Mouse (Mus musculus): ENCODE measurements around the gene Kbtbd13. TPM values are rescaled to one million over a fixed set of nuclear protein-coding genes. Genes with fewer than 3 reads are reported as not detected.

The Kbtbd13 gene
- polyA plus RNA-seq (2012; fragmentation: generic; extraction: Trizol) = under 1 TPM in 1 of 2 experiments, not detected in 1; 0.02 TPM

DNA sequence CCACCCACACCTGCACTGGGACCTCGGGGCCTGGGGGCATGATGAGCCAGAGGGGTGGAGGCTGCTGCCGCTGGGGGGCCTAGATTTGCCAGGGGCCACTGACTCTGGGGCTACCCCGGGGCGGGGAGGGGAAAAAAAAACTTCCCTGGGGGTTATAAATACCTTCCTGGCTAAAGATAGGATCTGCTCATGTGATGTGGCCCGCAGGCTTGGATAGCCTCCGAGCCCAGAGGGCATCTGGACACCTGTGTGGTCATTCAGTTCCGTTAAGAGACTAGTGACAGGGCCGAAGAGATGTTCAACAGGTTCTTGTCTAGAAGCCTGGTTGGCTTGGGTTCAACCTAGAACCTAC lies at the start of gene Kbtbd13:
Gene Kbtbd13 (minus strand): TSS at position 40 of the 352 bp plus-strand sequence.

DNA sequence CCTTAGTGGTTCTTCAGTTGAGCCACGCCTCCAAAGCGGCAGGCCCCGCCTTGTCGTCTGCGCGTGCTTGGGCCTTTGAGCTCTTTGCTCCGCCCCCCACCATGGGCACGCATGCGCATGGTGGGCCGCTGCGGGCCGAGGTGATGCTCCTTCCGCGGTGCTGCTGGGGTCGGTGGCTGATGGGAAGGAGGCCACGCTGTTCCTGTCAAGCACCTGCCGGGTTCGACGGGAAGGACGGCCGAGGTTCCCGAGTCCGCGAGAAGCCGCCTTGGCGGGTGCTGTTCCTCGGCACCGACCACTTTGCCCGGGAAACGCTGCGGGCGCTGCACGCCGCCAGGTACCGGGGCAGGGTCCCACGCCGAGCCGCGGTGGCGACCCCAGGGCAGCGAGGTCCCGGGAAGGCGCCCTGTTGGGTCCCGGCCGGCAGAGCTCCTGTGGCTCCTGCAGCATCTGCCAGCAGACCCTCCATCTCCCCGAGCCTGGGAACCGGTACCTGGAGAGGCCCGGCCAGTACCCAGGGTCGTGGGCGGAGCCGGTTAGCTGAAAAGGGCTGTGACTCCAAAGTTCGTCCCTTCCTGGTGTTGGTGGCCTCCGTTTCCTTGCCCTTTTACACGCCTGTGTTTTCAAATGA lies 44.3 kb upstream of the Kbtbd13 start, which contains the start of gene Mtfmt:
Gene Mtfmt (plus strand): TSS at position 112 of the 631 bp plus-strand sequence.

DNA sequence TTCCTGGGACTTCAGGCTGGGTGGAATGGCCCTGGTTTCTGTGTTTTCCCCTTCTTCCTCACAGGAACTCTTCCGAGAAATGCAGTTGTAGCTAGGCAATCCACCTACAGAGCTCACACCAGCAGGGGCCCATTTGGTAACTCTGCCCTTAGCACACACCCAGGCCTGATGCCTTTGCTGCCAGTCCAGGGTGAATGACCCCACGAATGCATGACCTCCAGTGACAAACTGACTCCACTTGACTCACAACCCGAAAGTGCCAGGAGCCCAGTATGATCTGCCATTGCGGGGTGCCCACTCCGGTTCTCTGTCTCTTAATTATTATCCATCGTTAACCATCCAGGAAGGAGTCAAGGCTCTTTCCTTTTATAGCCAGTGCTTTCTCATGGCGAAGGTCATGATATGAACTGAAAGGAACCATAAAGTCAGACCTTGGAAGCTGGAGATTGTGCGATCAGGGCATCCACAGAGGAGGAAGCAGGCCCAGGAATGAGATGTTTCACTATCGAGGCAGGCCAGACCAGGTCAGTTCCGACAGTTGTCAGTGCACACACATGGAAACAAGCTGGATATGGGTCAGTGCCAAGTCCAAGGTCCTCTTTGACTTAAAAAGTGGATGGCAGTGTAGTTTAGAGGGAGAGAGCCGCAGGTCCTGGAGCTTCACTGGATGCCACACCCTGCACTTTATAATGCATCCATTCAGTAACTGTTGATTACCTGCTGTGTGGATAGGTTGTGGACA lies 31.5 kb upstream of the Kbtbd13 start, which contains the start of gene Slc51b:
Gene Slc51b (minus strand): TSS at position 196 of the 742 bp plus-strand sequence.

DNA sequence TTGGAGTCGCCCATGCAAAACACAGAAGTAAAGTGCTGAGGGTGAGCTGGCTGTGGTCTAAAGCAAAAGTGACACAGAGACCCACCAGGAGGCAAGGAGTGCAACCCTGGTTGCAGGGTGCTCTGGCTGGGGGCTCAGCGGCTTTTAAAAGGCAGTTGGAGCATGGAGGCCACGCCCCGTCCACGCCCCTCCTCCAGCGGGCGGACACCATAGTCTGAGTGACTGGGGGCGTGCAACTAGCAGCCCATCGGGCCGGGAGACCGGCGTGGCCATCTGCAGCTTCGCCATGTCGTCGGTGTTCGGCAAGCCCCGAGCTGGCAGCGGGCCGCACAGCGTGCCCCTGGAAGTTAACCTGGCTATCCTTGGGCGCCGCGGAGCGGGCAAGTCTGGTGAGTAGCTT lies 6.8 kb upstream of the Kbtbd13 start, which contains the start of gene Rasl12:
Gene Rasl12 (plus strand): TSS at position 228 of the 400 bp plus-strand sequence.

DNA sequence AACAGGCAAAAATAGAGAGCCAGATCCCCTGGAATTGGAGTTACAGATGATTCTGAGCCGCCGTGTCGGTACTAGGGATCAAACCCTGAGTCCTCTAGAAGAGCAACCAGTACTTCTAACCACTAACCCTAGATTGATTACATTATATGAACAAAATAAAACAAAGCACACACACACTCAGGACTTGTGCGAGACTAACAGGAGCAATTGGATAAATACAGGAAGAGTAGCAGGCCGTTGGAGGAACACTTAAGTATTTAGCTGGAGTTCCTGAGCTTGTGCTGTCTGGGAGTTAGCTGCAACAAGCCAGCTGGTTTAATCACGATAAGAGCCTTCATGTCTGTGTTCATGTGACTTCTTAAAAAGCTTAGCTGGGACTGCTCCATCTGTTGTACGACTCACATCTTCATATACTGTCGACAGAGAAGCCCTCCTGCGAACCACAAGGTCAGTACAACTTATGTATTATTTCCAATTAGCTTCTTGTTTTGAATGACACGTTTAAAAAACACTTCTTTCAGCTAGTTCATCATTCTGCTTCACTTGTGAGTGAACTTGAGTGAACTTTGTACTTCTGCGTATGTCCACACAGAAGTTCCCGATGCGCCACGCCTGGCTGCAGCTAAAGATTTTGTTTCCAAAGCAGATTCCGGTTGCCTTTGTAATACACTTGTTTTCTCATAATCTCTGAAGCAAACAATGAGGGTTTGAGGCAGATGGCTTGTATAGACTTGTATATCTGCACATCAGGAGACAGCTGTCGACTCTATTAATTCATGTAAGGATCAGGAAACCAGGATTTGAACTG lies 30.6 kb downstream of the Kbtbd13 start, which contains the start of gene Ubap1l:
Gene Ubap1l (plus strand): TSS at position 401 of the 808 bp plus-strand sequence.

DNA sequence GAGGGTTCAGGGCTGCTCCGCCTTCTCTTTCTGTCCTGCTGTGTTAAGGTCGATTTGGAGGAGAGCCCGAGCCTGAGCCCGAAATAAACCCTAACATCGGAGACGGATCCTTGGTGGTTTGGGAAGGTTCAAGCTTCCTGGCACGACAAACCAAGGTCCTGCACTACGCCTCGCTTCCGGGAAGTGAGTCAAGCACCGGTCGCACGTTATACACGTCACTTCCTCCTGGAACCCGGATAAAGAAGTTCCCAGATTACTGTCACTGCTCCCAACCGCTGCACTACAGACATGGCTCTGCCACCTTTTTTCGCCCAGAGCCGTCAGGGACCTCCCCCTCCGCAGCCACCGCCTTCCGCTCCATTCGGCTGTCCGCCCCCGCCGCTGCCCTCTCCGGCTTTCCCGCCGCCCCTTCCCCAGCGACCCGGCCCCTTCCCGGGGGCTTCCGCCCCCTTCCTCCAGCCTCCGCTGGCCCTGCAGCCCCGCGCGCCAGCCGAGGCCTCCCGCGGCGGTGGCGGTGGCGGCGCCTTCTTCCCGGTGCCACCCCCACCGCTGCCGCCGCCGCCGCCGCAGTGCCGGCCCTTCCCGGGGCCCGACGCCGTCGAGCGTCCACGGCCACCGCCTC lies 45.5 kb downstream of the Kbtbd13 start, which contains the start of gene Pdcd7:
Gene Pdcd7 (plus strand): TSS at position 251 of the 622 bp plus-strand sequence.

Other genes with a start within 250 kb of the Kbtbd13 start
- gene Parp16, start 196.3 kb downstream of the Kbtbd13 start, polyA plus RNA-seq (2012; fragmentation: generic; extraction: Trizol) = 1 to 10 TPM; 1.2 to 5.0 TPM
- gene Cilp, start 126.5 kb downstream of the Kbtbd13 start, polyA plus RNA-seq (2012; fragmentation: generic; extraction: Trizol) = under 1 TPM in 1 of 2 experiments, not detected in 1; 0.04 TPM
- gene Clpx, start 97.4 kb downstream of the Kbtbd13 start, polyA plus RNA-seq (2012; fragmentation: generic; extraction: Trizol) = 1 to 10 TPM in 1 of 2 experiments, under 1 TPM in 1; 0.75 to 9.3 TPM
- 1 to 10 TPM; 4.0 to 8.4 TPM for gene Pdcd7, start 45.5 kb downstream of the Kbtbd13 start, polyA plus RNA-seq (2012; fragmentation: generic; extraction: Trizol)
- under 1 TPM in 1 of 2 experiments, not detected in 1; 0.06 TPM for gene Ubap1l, start 30.6 kb downstream of the Kbtbd13 start, polyA plus RNA-seq (2012; fragmentation: generic; extraction: Trizol)
- under 1 TPM in 1 of 2 experiments, not detected in 1; 0.02 TPM for gene Rasl12, start 6.9 kb upstream of the Kbtbd13 start, polyA plus RNA-seq (2012; fragmentation: generic; extraction: Trizol)
- gene Slc51b, start 31.3 kb upstream of the Kbtbd13 start, polyA plus RNA-seq (2012; fragmentation: generic; extraction: Trizol) = under 1 TPM in 1 of 2 experiments, not detected in 1; 0.07 TPM
- gene Mtfmt, start 44.1 kb upstream of the Kbtbd13 start, polyA plus RNA-seq (2012; fragmentation: generic; extraction: Trizol) = 1 to 10 TPM; 1.9 to 8.1 TPM
- 10 to 100 TPM; 42.6 to 49.8 TPM for gene Spg21, start 69.3 kb upstream of the Kbtbd13 start, polyA plus RNA-seq (2012; fragmentation: generic; extraction: Trizol)
- not detected for gene Ankdd1a, start 128.5 kb upstream of the Kbtbd13 start, polyA plus RNA-seq (2012; fragmentation: generic; extraction: Trizol)
- gene Plekho2, start 188.4 kb upstream of the Kbtbd13 start, polyA plus RNA-seq (2012; fragmentation: generic; extraction: Trizol) = 10 to 100 TPM; 14.8 to 24.0 TPM
- 10 to 100 TPM in 1 of 2 experiments, 1 to 10 TPM in 1; 1.4 to 13.3 TPM for gene Pif1, start 195.5 kb upstream of the Kbtbd13 start, polyA plus RNA-seq (2012; fragmentation: generic; extraction: Trizol)
- 1 to 10 TPM; 3.2 to 5.3 TPM for gene Rbpms2, start 238.0 kb upstream of the Kbtbd13 start, polyA plus RNA-seq (2012; fragmentation: generic; extraction: Trizol)

Measured in C3H10T1/2 (cell line).